Comparison of ENCODE assay signal across 9 mouse cellular contexts in the genomic region with DNA sequence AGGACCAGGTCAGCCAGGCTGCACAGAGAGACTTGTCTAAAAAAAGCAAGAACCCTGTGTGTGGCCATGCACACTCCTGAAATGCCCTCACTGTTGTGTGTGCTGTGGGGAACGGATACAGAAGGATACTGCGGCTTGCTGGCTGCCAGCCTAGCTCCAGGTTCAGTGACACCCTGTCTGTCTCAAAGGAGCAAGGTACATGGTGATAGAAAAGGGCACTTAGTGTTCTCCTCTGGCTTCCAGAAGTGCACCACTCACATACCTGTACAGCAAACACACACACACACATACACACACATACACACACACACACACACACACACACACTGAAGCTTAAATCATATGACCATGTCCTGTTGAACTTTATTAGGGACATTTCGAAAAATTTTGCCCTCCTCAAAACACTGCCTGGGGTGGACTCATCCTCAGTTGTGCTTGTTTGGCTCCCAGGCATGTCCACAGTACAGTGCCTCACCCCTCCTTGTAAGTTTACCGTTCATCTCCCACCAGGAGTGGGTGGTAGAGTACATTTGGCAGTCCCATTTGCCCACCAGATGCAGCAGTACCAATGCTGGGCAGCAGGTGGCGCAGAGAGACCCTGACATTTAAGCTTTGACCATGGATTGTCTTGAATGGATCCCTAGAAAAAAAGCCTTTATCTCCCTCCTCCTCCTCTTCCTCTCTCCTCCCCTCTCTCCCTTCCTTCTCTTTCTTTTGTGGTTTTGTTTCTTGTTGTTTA. TPM values are rescaled to one million over a fixed set of nuclear protein-coding genes. Genes with fewer than 3 reads are reported as not detected.
A peak's percentile ranks its signal among the peaks of the same experiment; 100 is the strongest.
DNase-seq lines count a peak whose midpoint lies in the region; ATAC-seq lines count a peak whose summit lies in the region.
"Had no signal": no experiment of that assay in that cellular context is flagged by ENCODE, and none has a peak within 500 bp of the region (broad histone marks: within the 10 kb centered on the region; RNA-seq: fewer than 3 reads in every experiment).

No protein-coding gene starts in this region.

- WGBS in lung, embryonic 15.5 days = 38% methylated on average over 5 of the region's 5 CpGs

- no peak overlapping the region for H3K4me2 ChIP-seq in lung, embryonic 15.5 days
- H3K4me2 ChIP-seq: limb, embryonic 15.5 days had no signal

- peak; percentile 77 to 94 for DNase-seq in adrenal gland, adult (ENCODE audit: inconsistent age in 2 of 2, low spot score in 1 of 2)
- DNase-seq in embryo, embryonic 11 days = peak; percentile 71
- peak; percentile 83 for DNase-seq in heart, adult 8-10 months (ENCODE audit: low spot score)
- peak; percentile 77 to 93 for DNase-seq in kidney, postnatal 36 days
- peak; percentile 74 for DNase-seq in retina, postnatal 7 days (ENCODE audit: low read depth, low spot score)
- peak; percentile 54 to 82 for DNase-seq in urinary bladder, adult 18-20 months (ENCODE audit: low spot score in 2 of 2)

- H3K27ac ChIP-seq in lung, embryonic 15.5 days = no peak overlapping the region
- H3K27ac ChIP-seq: limb, embryonic 15.5 days had no signal

- peak; percentile 79 for ATAC-seq in CD4-positive, CD25-positive, alpha-beta regulatory T cell, adult 4 months
- ATAC-seq in lung, embryonic 15.5 days (ENCODE audit: borderline replicate concordance, extremely low read depth, low FRiP score, low TSS enrichment) = peak; percentile 32; the same call in 1 of the 2 replicates

- peaks cover 2% of the 10 kb centered on the region; the same call in 1 of the 2 replicates for H3K4me1 ChIP-seq in lung, embryonic 15.5 days

- no peaks in the 10 kb centered on the region for H3K9me3 ChIP-seq in lung, embryonic 15.5 days
- H3K9me3 ChIP-seq: limb, embryonic 15.5 days had no signal

- H3K4me3 ChIP-seq in lung, embryonic 15.5 days = no peak overlapping the region
- H3K4me3 ChIP-seq: limb, embryonic 15.5 days had no signal

- H3K36me3 ChIP-seq in lung, embryonic 15.5 days = no peaks in the 10 kb centered on the region
- H3K36me3 ChIP-seq: limb, embryonic 15.5 days had no signal

- no peaks in the 10 kb centered on the region for H3K27me3 ChIP-seq in lung, embryonic 15.5 days
- H3K27me3 ChIP-seq: limb, embryonic 15.5 days had no signal

- no peak overlapping the region for H3K9ac ChIP-seq in lung, embryonic 15.5 days
- H3K9ac ChIP-seq: limb, embryonic 15.5 days had no signal

RNA-seq across cellular contexts. Expression of gene Acbd3, which starts 5.7 kb away (rescaled TPM):
- 10 to 100 TPM; 11.2 to 16.1 TPM for polyA plus RNA-seq in CD4-positive, CD25-positive, alpha-beta regulatory T cell, adult 4 months (2017; shearing (Covaris generic))
- total RNA-seq in heart, adult 8-10 months (2022) = 10 to 100 TPM; 19.4 to 24.6 (median 22.0) TPM
- 22.1 and 22.6 TPM in 2 replicates for polyA plus RNA-seq in lung, embryonic 15.5 days (2015; fragmentation: Nextera tagmentation; extraction: Ambion mirVana)

RNA-seq across cellular contexts. Expression of gene Mixl1, which starts 23.3 kb away (rescaled TPM):
- polyA plus RNA-seq in CD4-positive, CD25-positive, alpha-beta regulatory T cell, adult 4 months (2017; shearing (Covaris generic)) = under 1 TPM in 1 of 2 experiments, not detected in 1; 0.19 TPM
- not detected for total RNA-seq in heart, adult 8-10 months (2022)
- polyA plus RNA-seq in lung, embryonic 15.5 days (2015; fragmentation: Nextera tagmentation; extraction: Ambion mirVana) = 0.20 and 0.29 TPM in 2 replicates
